Mouse (Mus musculus): Measurements from ENCODE around the gene Fam205c.

- TF ChIP-seq CTCF (IDR thresholded peaks at IDR 0.05; ENCODE audit: low read depth): no peak
- no peak for TF ChIP-seq EP300 (IDR thresholded peaks at IDR 0.05; ENCODE audit: low read depth)
Measured at GRCm38 (mm10) chr4:42877657-42878056, 3.6 kb upstream of the Fam205c start.

Measured in heart, postnatal 0 days (tissue).